Mouse (Mus musculus) MEL (cell line): Measurements from ENCODE around the gene Nudt9. TPM values are rescaled to one million over a fixed set of nuclear protein-coding genes. Genes with fewer than 3 reads are reported as not detected.

Source experiments
- DNase-seq: peaks from one replicate; pipeline ENCODE4 v3.0.0; 2011; ENCODE audit warnings: low read depth, low spot score
- H3K27ac ChIP-seq: 2 replicates; pipeline ENCODE4 v1.5.1; 2012; ENCODE audit warnings: low read depth, mild to moderate bottlenecking, control low read depth, low read length, moderate library complexity; ENCODE audit not compliant: control insufficient read depth
- H3K27me3 ChIP-seq, 2 experiments: fragments of 150-350 bp in 1 of 2; sonication (generic) in 1 of 2; 2 replicates each; pipeline ENCODE4 v1.6.1; 2012; ENCODE audit warnings: low read length in 2 of 2, mild to moderate bottlenecking in 2 of 2, improper control_type of control experiment in 1 of 2, moderate library complexity in 1 of 2; ENCODE audit not compliant: insufficient read depth in 2 of 2, control insufficient read depth in 1 of 2
- H3K36me3 ChIP-seq, 2 experiments: 2 replicates each; pipeline ENCODE4 v1.6.1; 2012 to 2014; ENCODE audit warnings: low read length in 2 of 2, improper control_type of control experiment in 1 of 2, inconsistent platforms in 1 of 2, mild to moderate bottlenecking in 1 of 2; ENCODE audit not compliant: insufficient read depth in 2 of 2, control insufficient read depth in 1 of 2
- H3K4me1 ChIP-seq, 2 experiments: fragments of 150-350 bp in 1 of 2; sonication (generic) in 1 of 2; 2 replicates each; pipeline ENCODE4 v1.6.1; 2012; ENCODE audit warnings: low read length in 2 of 2, improper control_type of control experiment in 1 of 2, mild to moderate bottlenecking in 1 of 2; ENCODE audit not compliant: insufficient read depth in 2 of 2, control insufficient read depth in 1 of 2
- H3K4me3 ChIP-seq, 2 experiments: fragments of 150-350 bp in 1 of 2; sonication (generic) in 1 of 2; 2 replicates each; pipeline ENCODE4 v1.5.1; 2012; ENCODE audit warnings: low read depth in 2 of 2, low read length in 2 of 2, mild to moderate bottlenecking in 2 of 2, moderate library complexity in 2 of 2, control low read depth in 1 of 2, improper control_type of control experiment in 1 of 2; ENCODE audit not compliant: control insufficient read depth in 1 of 2, insufficient read depth in 1 of 2
- H3K79me2 ChIP-seq: 2 replicates; pipeline ENCODE4 v1.6.1; 2012; ENCODE audit warnings: mild to moderate bottlenecking, low read length, moderate library complexity; ENCODE audit not compliant: control insufficient read depth, poor library complexity, insufficient read depth
- H3K9ac ChIP-seq: 2 replicates; pipeline ENCODE4 v1.6.1; 2012; ENCODE audit warnings: low read depth, mild to moderate bottlenecking, control low read depth, low read length, moderate library complexity; ENCODE audit not compliant: control insufficient read depth, poor library complexity, severe bottlenecking
- H3K9me3 ChIP-seq: fragments of 150-350 bp; sonication (generic); replicated peaks from 2 replicates; pipeline ENCODE4 v1.6.1; 2012; ENCODE audit warnings: mild to moderate bottlenecking, low read length, improper control_type of control experiment, moderate library complexity; ENCODE audit not compliant: insufficient read depth
- CTCF ChIP-seq, 3 experiments: IDR thresholded peaks in 2 of 3; conservative IDR thresholded peaks in 1 of 3; 2 replicates each; pipeline ENCODE4 v1.5.1; 2011 to 2012; ENCODE audit warnings: low read length in 3 of 3, low read depth in 2 of 3, mild to moderate bottlenecking in 2 of 3, improper control_type of control experiment in 1 of 3, inconsistent platforms in 1 of 3, mixed read lengths in 1 of 3, moderate library complexity in 1 of 3; ENCODE audit not compliant: control insufficient read depth in 1 of 3, insufficient read depth in 1 of 3, poor library complexity in 1 of 3, severe bottlenecking in 1 of 3
- E2F4 ChIP-seq: IDR thresholded peaks from 2 replicates; pipeline ENCODE4 v1.6.1; 2011; ENCODE audit warnings: low read depth, low read length, improper control_type of control experiment, borderline replicate concordance
- ETS1 ChIP-seq: IDR thresholded peaks from 2 replicates; pipeline ENCODE4 v1.6.1; 2012; ENCODE audit warnings: low read depth, mild to moderate bottlenecking, inconsistent platforms, low read length, improper control_type of control experiment, moderate library complexity
- GATA1 ChIP-seq: IDR thresholded peaks from 2 replicates; pipeline ENCODE4 v1.6.1; 2011; ENCODE audit warnings: low read depth, low read length, improper control_type of control experiment
- HCFC1 ChIP-seq: IDR thresholded peaks from 2 replicates; pipeline ENCODE4 v1.6.1; 2012; ENCODE audit warnings: low read depth, mild to moderate bottlenecking, inconsistent platforms, low read length, improper control_type of control experiment, moderate library complexity
- MYC ChIP-seq: IDR thresholded peaks from 2 replicates; pipeline ENCODE4 v1.6.1; 2011; ENCODE audit warnings: low read depth, mild to moderate bottlenecking, low read length, improper control_type of control experiment, moderate library complexity
- NELFE ChIP-seq: IDR thresholded peaks from 2 replicates; pipeline ENCODE4 v1.6.1; 2011; ENCODE audit warnings: low read depth, low read length, improper control_type of control experiment
- RCOR1 ChIP-seq: IDR thresholded peaks from 2 replicates; pipeline ENCODE4 v1.6.1; 2012; ENCODE audit warnings: low read depth, mild to moderate bottlenecking, inconsistent platforms, low read length, improper control_type of control experiment
- SIN3A ChIP-seq: IDR thresholded peaks from 2 replicates; pipeline ENCODE4 v1.6.1; 2012; ENCODE audit warnings: low read length, improper control_type of control experiment, inconsistent platforms
- SMC3 ChIP-seq: IDR thresholded peaks from 2 replicates; pipeline ENCODE4 v1.6.1; 2011; ENCODE audit warnings: low read depth, low read length, improper control_type of control experiment
- TBP ChIP-seq: IDR thresholded peaks from 2 replicates; pipeline ENCODE4 v1.8.0; 2011; ENCODE audit warnings: low read depth, low read length, improper control_type of control experiment
- USF2 ChIP-seq, 2 experiments: IDR thresholded peaks; 2 replicates each; pipeline ENCODE4 v1.6.1; 2011 to 2012; ENCODE audit warnings: improper control_type of control experiment in 2 of 2, low read length in 2 of 2, borderline replicate concordance in 1 of 2, inconsistent platforms in 1 of 2, low read depth in 1 of 2, mild to moderate bottlenecking in 1 of 2; ENCODE audit not compliant: insufficient read depth in 1 of 2
- ZC3H11A ChIP-seq: IDR thresholded peaks from 2 replicates; pipeline ENCODE4 v1.6.1; 2012; ENCODE audit warnings: low read depth, mild to moderate bottlenecking, inconsistent platforms, low read length, improper control_type of control experiment
- ZKSCAN1 ChIP-seq: IDR thresholded peaks from 2 replicates; pipeline ENCODE4 v1.6.1; 2012; ENCODE audit warnings: low read depth, mild to moderate bottlenecking, inconsistent platforms, low read length, improper control_type of control experiment, moderate library complexity
- ZNF384 ChIP-seq: IDR thresholded peaks from 2 replicates; pipeline ENCODE4 v1.6.1; 2012; ENCODE audit warnings: low read depth, mild to moderate bottlenecking, inconsistent platforms, low read length, improper control_type of control experiment
- polyA plus RNA-seq, 2 experiments: library from polyadenylated mRNA; stranded (reverse) in 1 of 2; unstranded in 1 of 2; fragments of >175 nt in 1 of 2; fragments of >200 nt in 1 of 2; gene quantifications; 2 replicates each; pipeline versions ENCODE4 v1.2.1 to v1.2.4; 2012; ENCODE audit warnings: low replicate concordance in 2 of 2, low read depth in 1 of 2; ENCODE audit not compliant: insufficient read length in 2 of 2, insufficient read depth in 1 of 2, missing spikeins in 1 of 2
- total RNA-seq: library from RNA; depleted of rRNA; stranded (reverse); fragments of 300-350 nt; gene quantifications from 2 replicates; pipeline ENCODE4 v1.2.3, GENCODE M21; 2012

Gene Nudt9
- total and polyA plus RNA-seq, 3 experiments: 102 to 125 TPM; not detected in 1

- Histone ChIP-seq H3K4me3 (no peak overlapping the region), H3K9me3 (no peaks in the 10 kb centered on the region), H3K79me2 (no peaks in the 10 kb centered on the region), H3K36me3 (peaks cover 0 to 10% of the 10 kb centered on the region in 2 experiments; a peak in 2 of 4 replicates), H3K9ac (no peak overlapping the region), H3K27me3 (no peaks in the 10 kb centered on the region), H3K27ac (no peak overlapping the region), H3K4me1 (peaks cover 4 to 9% of the 10 kb centered on the region in 2 experiments; a peak in 3 of 4 replicates)
- no peak for TF ChIP-seq GATA1
- peak; percentile 94 for TF ChIP-seq ZC3H11A
- 0 out of 2 replicates have a peak, but pooled peaks have one; percentile 31 for TF ChIP-seq ETS1
- peak; percentile 47 for TF ChIP-seq SIN3A
- no peak for TF ChIP-seq TBP
- peak; percentile 87 to 97 (median 92) for TF ChIP-seq CTCF (IDR thresholded peaks at IDR 0.05 in 2 of 3, conservative IDR thresholded peaks at IDR 0.05 in 1 of 3; ENCODE audit: control insufficient read depth in 1 of 3, insufficient read depth in 1 of 3, low read depth in 2 of 3, low read length in 3 of 3, poor library complexity in 1 of 3, severe bottlenecking in 1 of 3)
- TF ChIP-seq ZNF384: 0 out of 2 replicates have a peak, but pooled peaks have one; percentile 18
- peak; percentile 96 for TF ChIP-seq SMC3
- no peak for TF ChIP-seq NELFE
- peak; percentile 87 for DNase-seq
Measured at GRCm38 (mm10) chr5:103999738-104000137, 46.4 kb upstream of the Nudt9 start.

- no peak for DNase-seq
- H3K4me3 ChIP-seq: no peak overlapping the region
- H3K36me3 ChIP-seq: peaks cover 0 to 5% of the 10 kb centered on the region in 2 experiments; a peak in 2 of 4 replicates
- H3K27me3 ChIP-seq: no peaks in the 10 kb centered on the region
- no peaks in the 10 kb centered on the region for H3K79me2 ChIP-seq
- H3K27ac ChIP-seq: no peak overlapping the region
- peaks cover 0 to 8% of the 10 kb centered on the region in 2 experiments; a peak in 2 of 4 replicates for H3K4me1 ChIP-seq
- TF ChIP-seq HCFC1: no peak
- H3K9ac ChIP-seq: no peak overlapping the region
- H3K9me3 ChIP-seq: no peaks in the 10 kb centered on the region
Measured at GRCm38 (mm10) chr5:104002549-104003255, 43.4 kb upstream of the Nudt9 start.

- no peak for DNase-seq
- peaks cover 0 to 3% of the 10 kb centered on the region in 2 experiments; a peak in 1 of 4 replicates for H3K4me1 ChIP-seq
- H3K36me3 ChIP-seq: peaks cover 0 to 2% of the 10 kb centered on the region in 2 experiments; a peak in 2 of 4 replicates
- no peak overlapping the region for H3K9ac ChIP-seq
- no peak overlapping the region for H3K4me3 ChIP-seq
- H3K9me3 ChIP-seq: no peaks in the 10 kb centered on the region
- no peaks in the 10 kb centered on the region for H3K79me2 ChIP-seq
- TF ChIP-seq ETS1 (no peak), MYC (no peak), RCOR1 (no peak), E2F4 (no peak), ZKSCAN1 (no peak), TBP (no peak), USF2 (IDR thresholded peaks at IDR 0.05; ENCODE audit: borderline replicate concordance in 1 of 2, insufficient read depth in 1 of 2, low read depth in 1 of 2, low read length in 2 of 2) (no peak), GATA1 (no peak)
- H3K27ac ChIP-seq: no peak overlapping the region
- no peaks in the 10 kb centered on the region for H3K27me3 ChIP-seq
Measured at GRCm38 (mm10) chr5:104003256-104003931, 42.7 kb upstream of the Nudt9 start.
